Mouse (Mus musculus) cerebellum, adult 2 months (tissue): ENCODE data around the gene Prkar1b. TPM values are rescaled to one million over a fixed set of nuclear protein-coding genes. Genes with fewer than 3 reads are reported as not detected.

Source experiments
- DNase-seq, 2 experiments: peaks; one replicate each; pipeline ENCODE4 v3.0.0; 2021
- H3K27ac ChIP-seq: fragments of 200-500 bp; 2 replicates; pipeline ENCODE4 v1.5.1; 2012; ENCODE audit warnings: low read length, control low read depth, inconsistent platforms; ENCODE audit not compliant: insufficient read depth
- H3K27me3 ChIP-seq: fragments of 200-500 bp; 2 replicates; pipeline ENCODE4 v1.6.1; 2012; ENCODE audit warnings: inconsistent platforms, mild to moderate bottlenecking, low read length, moderate library complexity; ENCODE audit not compliant: control insufficient read depth, insufficient read depth
- H3K4me1 ChIP-seq: fragments of 200-500 bp; 2 replicates; pipeline ENCODE4 v1.6.1; 2011; ENCODE audit warnings: low read length; ENCODE audit not compliant: control insufficient read depth, insufficient read depth
- H3K4me3 ChIP-seq: fragments of 200-500 bp; replicated peaks from 2 replicates; pipeline ENCODE3; 2011; ENCODE audit warnings: mild to moderate bottlenecking, low read depth, low read length, control low read depth; ENCODE audit not compliant: insufficient read depth
- CTCF ChIP-seq: fragments of 200-500 bp; IDR thresholded peaks from 2 replicates; pipeline ENCODE4 v1.5.1; 2011; ENCODE audit warnings: low read depth, mild to moderate bottlenecking, control low read depth, low read length, moderate library complexity, borderline replicate concordance; ENCODE audit not compliant: insufficient read depth
- POLR2A ChIP-seq: fragments of 200-500 bp; IDR thresholded peaks from 2 replicates; pipeline ENCODE4 v1.6.1; 2011; ENCODE audit warnings: low read length, control low read depth, borderline replicate concordance; ENCODE audit not compliant: insufficient read depth
- WGBS: fragments of 180-500 bp; shearing (Covaris S2); methylation state at CpG from one replicate; pipeline ENCODE4 v1.1.7; 2018; 5-methylcytosine and 5-hydroxymethylcytosine counted together
- polyA plus RNA-seq: library from polyadenylated mRNA; depleted of rRNA; stranded (reverse); fragments of >200 nt; gene quantifications from 2 replicates; pipeline ENCODE4 v1.2.3, GENCODE M21; 2012

The Prkar1b gene
- polyA plus RNA-seq, 1 experiment: 509 TPM

- no peak overlapping the region for H3K27ac ChIP-seq
- no peak for TF ChIP-seq POLR2A
- peak; percentile 100 for TF ChIP-seq CTCF
- WGBS: 26% methylated on average over 11 of the region's 11 CpGs
Measured at GRCm38 (mm10) chr5:139178895-139179631, 29.3 kb upstream of the Prkar1b start.

GRCm38 (mm10) chr5:139174556-139175547 is 25.1 kb upstream of the Prkar1b start:
- no peaks in the 10 kb centered on the region for H3K27me3 ChIP-seq
- H3K4me3 ChIP-seq: no peak overlapping the region
- peak; percentile 36 to 46 for DNase-seq
- no peaks in the 10 kb centered on the region; the same call in 1 of the 2 replicates for H3K4me1 ChIP-seq
- TF ChIP-seq POLR2A: no peak
- TF ChIP-seq CTCF: no peak
- 41% methylated on average over 10 of the region's 10 CpGs for WGBS
- no peak overlapping the region for H3K27ac ChIP-seq

More at GRCm38 (mm10) chr5:139178895-139179631, 29.3 kb upstream of the Prkar1b start:
- Histone ChIP-seq H3K27me3 (no peaks in the 10 kb centered on the region), H3K4me1 (peaks cover 7% of the 10 kb centered on the region; the same call in 1 of the 2 replicates), H3K4me3 (no peak overlapping the region)
- DNase-seq: peak; percentile 75 to 85

GRCm38 (mm10) chr5:139174141-139174540 is 24.3 kb upstream of the Prkar1b start:
- H3K27me3 ChIP-seq: no peaks in the 10 kb centered on the region
- H3K4me3 ChIP-seq: no peak overlapping the region
- no peaks in the 10 kb centered on the region; the same call in 1 of the 2 replicates for H3K4me1 ChIP-seq
- H3K27ac ChIP-seq: no peak overlapping the region
- TF ChIP-seq CTCF (no peak), POLR2A (no peak)
- 80% methylated on average over 10 of the region's 10 CpGs for WGBS
- DNase-seq: no peak

- TF ChIP-seq CTCF: no peak
- TF ChIP-seq POLR2A: no peak
- H3K27ac ChIP-seq: no peak overlapping the region
- no peak overlapping the region for H3K4me3 ChIP-seq
- DNase-seq: no peak
- no peaks in the 10 kb centered on the region; the same call in 1 of the 2 replicates for H3K4me1 ChIP-seq
- WGBS: 85% methylated on average over 4 of the region's 4 CpGs
- H3K27me3 ChIP-seq: no peaks in the 10 kb centered on the region
Measured at GRCm38 (mm10) chr5:139171929-139172328, 22.1 kb upstream of the Prkar1b start.

- WGBS: 70% methylated on average over 1 of the region's 1 CpGs
Measured at GRCm38 (mm10) chr5:139167548-139167947, 17.7 kb upstream of the Prkar1b start.

GRCm38 (mm10) chr5:139166781-139167361 is 17.1 kb upstream of the Prkar1b start:
- no peaks in the 10 kb centered on the region for H3K27me3 ChIP-seq
- no peak for DNase-seq
- H3K4me1 ChIP-seq: no peaks in the 10 kb centered on the region
- no peak overlapping the region for H3K4me3 ChIP-seq
- 95% methylated on average over 6 of the region's 6 CpGs for WGBS
- TF ChIP-seq CTCF: no peak
- no peak for TF ChIP-seq POLR2A
- no peak overlapping the region for H3K27ac ChIP-seq

More at GRCm38 (mm10) chr5:139167548-139167947, 17.7 kb upstream of the Prkar1b start:
- Histone ChIP-seq H3K27me3 (no peaks in the 10 kb centered on the region), H3K4me3 (no peak overlapping the region), H3K4me1 (no peaks in the 10 kb centered on the region), H3K27ac (no peak overlapping the region)
- TF ChIP-seq POLR2A (no peak), CTCF (no peak)
- no peak for DNase-seq

- H3K27me3 ChIP-seq: no peaks in the 10 kb centered on the region
- no peak overlapping the region for H3K4me3 ChIP-seq
- no peak for DNase-seq
- H3K4me1 ChIP-seq: no peaks in the 10 kb centered on the region
- TF ChIP-seq POLR2A (no peak), CTCF (no peak)
- 56% methylated on average over 10 of the region's 10 CpGs for WGBS
- H3K27ac ChIP-seq: no peak overlapping the region
Measured at GRCm38 (mm10) chr5:139161632-139162031, 11.8 kb upstream of the Prkar1b start.
